Mouse (Mus musculus) adipose tissue, adult 10 weeks (tissue): ENCODE results near the gene Ly6g6d. TPM values are rescaled to one million over a fixed set of nuclear protein-coding genes. Genes with fewer than 3 reads are reported as not detected.

Experiments
- polyA plus RNA-seq: library from polyadenylated mRNA; stranded (reverse); fragments of 350-450 nt; fragmentation: Illumina TruSeq; extraction: RNeasy Lipid Tissue Mini Kit (QIAGEN cat#74804); gene quantifications from one replicate; pipeline ENCODE4 v1.2.3, GENCODE M21; 2014; ENCODE audit warnings: low read depth, low replicate concordance

Gene Ly6g6d
- polyA plus RNA-seq, 1 experiment from 2014 or later = 14.6 TPM

Other genes with a start within 250 kb of the Ly6g6d start
- 45.3 TPM for gene Stk19, start 241.1 kb downstream of the Ly6g6d start, polyA plus RNA-seq
- gene Dxo, start 241.0 kb downstream of the Ly6g6d start, polyA plus RNA-seq = 59.7 TPM
- gene Skiv2l, start 227.9 kb downstream of the Ly6g6d start, polyA plus RNA-seq = 45.7 TPM
- gene Nelfe, start 227.7 kb downstream of the Ly6g6d start, polyA plus RNA-seq = 75.8 TPM
- gene Cfb, start 215.5 kb downstream of the Ly6g6d start, polyA plus RNA-seq = 114 TPM
- 14.4 TPM for gene Zbtb12, start 198.6 kb downstream of the Ly6g6d start, polyA plus RNA-seq
- not detected for gene Gm20547, start 196.0 kb downstream of the Ly6g6d start, polyA plus RNA-seq
- gene C2, start 179.8 kb downstream of the Ly6g6d start, polyA plus RNA-seq = 104 TPM
- 113 TPM for gene Ehmt2, start 179.6 kb downstream of the Ly6g6d start, polyA plus RNA-seq
- 39.3 TPM for gene Slc44a4, start 163.6 kb downstream of the Ly6g6d start, polyA plus RNA-seq
- 81.9 TPM for gene Neu1, start 146.8 kb downstream of the Ly6g6d start, polyA plus RNA-seq
- 47.9 TPM for gene Hspa1b, start 118.8 kb downstream of the Ly6g6d start, polyA plus RNA-seq
- not detected for gene Gm20481, start 108.2 kb downstream of the Ly6g6d start, polyA plus RNA-seq
- gene Hspa1a, start 105.9 kb downstream of the Ly6g6d start, polyA plus RNA-seq = 24.3 TPM
- gene Hspa1l, start 105.4 kb downstream of the Ly6g6d start, polyA plus RNA-seq = 12.0 TPM
- gene Lsm2, start 96.2 kb downstream of the Ly6g6d start, polyA plus RNA-seq = 23.4 TPM
- 62.8 TPM for gene Vars, start 77.1 kb downstream of the Ly6g6d start, polyA plus RNA-seq
- 0.96 TPM for gene Vwa7, start 61.5 kb downstream of the Ly6g6d start, polyA plus RNA-seq
- 2.9 TPM for gene Sapcd1, start 50.0 kb downstream of the Ly6g6d start, polyA plus RNA-seq
- 4.2 TPM for gene Msh5, start 31.3 kb downstream of the Ly6g6d start, polyA plus RNA-seq
- gene Clic1, start 28.1 kb downstream of the Ly6g6d start, polyA plus RNA-seq = 127 TPM
- 43.7 TPM for gene Ddah2, start 19.0 kb downstream of the Ly6g6d start, polyA plus RNA-seq
- gene Ly6g6c, start 12.7 kb downstream of the Ly6g6d start, polyA plus RNA-seq = 2.2 TPM
- 2.4 TPM for gene Mpig6b, start 11.9 kb downstream of the Ly6g6d start, polyA plus RNA-seq
- gene Ly6g6e, start 1.2 kb downstream of the Ly6g6d start, polyA plus RNA-seq = 8.2 TPM
- gene Ly6g6f, start 7.5 kb upstream of the Ly6g6d start, polyA plus RNA-seq = not detected
- gene Abhd16a, start 11.2 kb upstream of the Ly6g6d start, polyA plus RNA-seq = 106 TPM
- 1,353 TPM for gene Ly6g5c, start 30.2 kb upstream of the Ly6g6d start, polyA plus RNA-seq
- 1,252 TPM for gene Ly6g5b, start 37.4 kb upstream of the Ly6g6d start, polyA plus RNA-seq
- gene Gpank1, start 43.4 kb upstream of the Ly6g6d start, polyA plus RNA-seq = 14.5 TPM
- 234 TPM for gene Csnk2b, start 44.0 kb upstream of the Ly6g6d start, polyA plus RNA-seq
- gene D17H6S53E, start 48.3 kb upstream of the Ly6g6d start, polyA plus RNA-seq = 15.2 TPM
- gene Apom, start 54.0 kb upstream of the Ly6g6d start, polyA plus RNA-seq = not detected
- 130 TPM for gene Bag6, start 57.1 kb upstream of the Ly6g6d start, polyA plus RNA-seq
- gene Prrc2a, start 86.8 kb upstream of the Ly6g6d start, polyA plus RNA-seq = 229 TPM
- 21.1 TPM for gene Aif1, start 98.0 kb upstream of the Ly6g6d start, polyA plus RNA-seq
- gene Lst1, start 110.4 kb upstream of the Ly6g6d start, polyA plus RNA-seq = 11.5 TPM
- 1.9 TPM for gene Ltb, start 116.4 kb upstream of the Ly6g6d start, polyA plus RNA-seq
- 0.61 TPM for gene Tnf, start 123.9 kb upstream of the Ly6g6d start, polyA plus RNA-seq
- not detected for gene Lta, start 127.3 kb upstream of the Ly6g6d start, polyA plus RNA-seq
- gene Gm16181, start 142.8 kb upstream of the Ly6g6d start, polyA plus RNA-seq = 1.2 TPM
- 22.6 TPM for gene Atp6v1g2, start 155.6 kb upstream of the Ly6g6d start, polyA plus RNA-seq
- 16.9 TPM for gene Nfkbil1, start 157.7 kb upstream of the Ly6g6d start, polyA plus RNA-seq
- gene Ddx39b, start 163.7 kb upstream of the Ly6g6d start, polyA plus RNA-seq = 177 TPM
- gene H2-D1, start 184.7 kb upstream of the Ly6g6d start, polyA plus RNA-seq = 739 TPM
- gene H2-Q1, start 242.3 kb upstream of the Ly6g6d start, polyA plus RNA-seq = not detected